Mouse (Mus musculus) CH12.LX (cell line): ENCODE measurements around the gene Olfr1221. TPM values are rescaled to one million over a fixed set of nuclear protein-coding genes. Genes with fewer than 3 reads are reported as not detected.

Experiments used
- DNase-seq: peaks from one replicate; pipeline ENCODE4 v3.0.0-alpha.2; 2013; ENCODE audit errors: extremely low read depth
- H3K27ac ChIP-seq: 2 replicates; pipeline ENCODE4 v1.5.1; 2012; ENCODE audit warnings: low read depth, mild to moderate bottlenecking, control low read depth, moderate library complexity; ENCODE audit not compliant: insufficient read depth
- H3K27me3 ChIP-seq: replicated peaks from 2 replicates; pipeline ENCODE3; 2012; ENCODE audit warnings: inconsistent platforms
- H3K36me3 ChIP-seq, 2 experiments: replicated peaks in 1 of 2; 2 replicates each; pipeline versions ENCODE3 to v1.6.1; 2012; ENCODE audit warnings: inconsistent platforms in 1 of 2, low read length in 1 of 2, mild to moderate bottlenecking in 1 of 2, mixed read lengths in 1 of 2, moderate library complexity in 1 of 2; ENCODE audit not compliant: control insufficient read depth in 1 of 2, insufficient read depth in 1 of 2
- H3K4me1 ChIP-seq, 2 experiments: 2 replicates each; pipeline ENCODE4 v1.6.1; 2012; ENCODE audit warnings: inconsistent platforms in 1 of 2, moderate library complexity in 1 of 2; ENCODE audit not compliant: insufficient read depth in 2 of 2, control insufficient read depth in 1 of 2
- H3K4me2 ChIP-seq: 2 replicates; pipeline ENCODE4 v1.6.1; 2012; ENCODE audit warnings: low read depth, mild to moderate bottlenecking, control low read depth; ENCODE audit not compliant: poor library complexity, insufficient read depth, severe bottlenecking
- H3K4me3 ChIP-seq, 3 experiments: fragments of 150-350 bp in 1 of 3; sonication (generic) in 1 of 3; replicated peaks in 1 of 3; 2 replicates each; pipeline versions ENCODE3 to v1.5.1; 2011 to 2012; ENCODE audit warnings: low read depth in 2 of 3, low read length in 2 of 3, mild to moderate bottlenecking in 2 of 3, moderate library complexity in 2 of 3, control low read depth in 1 of 3, improper control_type of control experiment in 1 of 3, inconsistent platforms in 1 of 3, mixed read lengths in 1 of 3; ENCODE audit not compliant: poor library complexity in 1 of 3
- H3K79me2 ChIP-seq: replicated peaks from 2 replicates; pipeline ENCODE4 v1.6.1; 2012; ENCODE audit warnings: mild to moderate bottlenecking, moderate library complexity; ENCODE audit not compliant: control insufficient read depth, poor library complexity, insufficient read depth, severe bottlenecking; ENCODE audit errors: extremely low read depth
- H3K9ac ChIP-seq: 2 replicates; pipeline ENCODE4 v1.6.1; 2012; ENCODE audit warnings: low read depth, mild to moderate bottlenecking, control low read depth, moderate library complexity; ENCODE audit not compliant: insufficient read depth
- H3K9me3 ChIP-seq: replicated peaks from 2 replicates; pipeline ENCODE3; 2012; ENCODE audit warnings: low read length, inconsistent platforms, mixed read lengths
- CHD1 ChIP-seq: IDR thresholded peaks from 2 replicates; pipeline ENCODE4 v1.6.1; 2012; ENCODE audit warnings: low read depth, low read length, improper control_type of control experiment, inconsistent platforms
- CHD2 ChIP-seq: IDR thresholded peaks from 2 replicates; pipeline ENCODE4 v1.6.1; 2011; ENCODE audit warnings: low read length, improper control_type of control experiment
- E2F4 ChIP-seq: IDR thresholded peaks from 2 replicates; pipeline ENCODE4 v1.6.1; 2011; ENCODE audit warnings: low read depth, low read length, improper control_type of control experiment; ENCODE audit not compliant: insufficient replicate concordance
- ELF1 ChIP-seq: IDR thresholded peaks from 2 replicates; pipeline ENCODE4 v1.6.1; 2014; ENCODE audit warnings: low read depth, mild to moderate bottlenecking, inconsistent platforms, low read length, improper control_type of control experiment
- EP300 ChIP-seq: IDR thresholded peaks from 2 replicates; pipeline ENCODE4 v1.6.1; 2011; ENCODE audit warnings: low read length, improper control_type of control experiment
- IRF4 ChIP-seq: IDR thresholded peaks from 2 replicates; pipeline ENCODE4 v1.6.1; 2014; ENCODE audit warnings: low read depth, mild to moderate bottlenecking, inconsistent platforms, low read length, improper control_type of control experiment
- MAFK ChIP-seq: IDR thresholded peaks from 2 replicates; pipeline ENCODE4 v1.6.1; 2011; ENCODE audit warnings: low read length, improper control_type of control experiment; ENCODE audit not compliant: insufficient replicate concordance
- MAZ ChIP-seq: IDR thresholded peaks from 2 replicates; pipeline ENCODE4 v1.6.1; 2012; ENCODE audit warnings: low read depth, mild to moderate bottlenecking, inconsistent platforms, low read length, improper control_type of control experiment, moderate library complexity
- MEF2A ChIP-seq: IDR thresholded peaks from 2 replicates; pipeline ENCODE4 v1.6.1; 2014; ENCODE audit warnings: low read depth, mild to moderate bottlenecking, inconsistent platforms, low read length, improper control_type of control experiment, borderline replicate concordance
- MXI1 ChIP-seq: IDR thresholded peaks from 2 replicates; pipeline ENCODE4 v1.6.1; 2011; ENCODE audit warnings: mild to moderate bottlenecking, low read depth, low read length, improper control_type of control experiment
- MYC ChIP-seq: IDR thresholded peaks from 2 replicates; pipeline ENCODE4 v1.6.1; 2011; ENCODE audit warnings: low read depth, mild to moderate bottlenecking, improper control_type of control experiment, low read length
- NELFE ChIP-seq: IDR thresholded peaks from 2 replicates; pipeline ENCODE4 v1.6.1; 2011; ENCODE audit warnings: low read depth, low read length, improper control_type of control experiment
- NRF1 ChIP-seq: IDR thresholded peaks from 2 replicates; pipeline ENCODE4 v1.6.1; 2014; ENCODE audit warnings: low read depth, mild to moderate bottlenecking, inconsistent platforms, low read length, improper control_type of control experiment, moderate library complexity
- PAX5 ChIP-seq: IDR thresholded peaks from 2 replicates; pipeline ENCODE4 v1.6.1; 2012; ENCODE audit warnings: low read length, inconsistent platforms, mixed read lengths
- POLR2A ChIP-seq: IDR thresholded peaks from 2 replicates; pipeline ENCODE4 v1.6.1; 2011; ENCODE audit warnings: low read depth, mild to moderate bottlenecking, improper control_type of control experiment, low read length
- RAD21 ChIP-seq: IDR thresholded peaks from 2 replicates; pipeline ENCODE4 v1.6.1; 2011; ENCODE audit warnings: low read depth, mild to moderate bottlenecking, low read length, improper control_type of control experiment, moderate library complexity
- SIN3A ChIP-seq: IDR thresholded peaks from 2 replicates; pipeline ENCODE4 v1.6.1; 2012; ENCODE audit warnings: low read length, improper control_type of control experiment, inconsistent platforms
- TBP ChIP-seq: conservative IDR thresholded peaks from 2 replicates; pipeline ENCODE4 v1.6.1; 2011; ENCODE audit warnings: low read depth, low read length, improper control_type of control experiment
- UBTF ChIP-seq: IDR thresholded peaks from 2 replicates; pipeline ENCODE4 v1.6.1; 2012; ENCODE audit warnings: low read depth, mild to moderate bottlenecking, inconsistent platforms, low read length, improper control_type of control experiment, moderate library complexity
- USF1 ChIP-seq: IDR thresholded peaks from 2 replicates; pipeline ENCODE4 v1.6.1; 2014; ENCODE audit warnings: low read depth, mild to moderate bottlenecking, inconsistent platforms, low read length, improper control_type of control experiment
- USF2 ChIP-seq: conservative IDR thresholded peaks from 2 replicates; pipeline ENCODE4 v1.6.1; 2011; ENCODE audit warnings: low read depth, low read length, improper control_type of control experiment
- ZC3H11A ChIP-seq: IDR thresholded peaks from 2 replicates; pipeline ENCODE4 v1.6.1; 2012; ENCODE audit warnings: low read depth, mild to moderate bottlenecking, inconsistent platforms, low read length, improper control_type of control experiment
- ZKSCAN1 ChIP-seq: IDR thresholded peaks from 2 replicates; pipeline ENCODE4 v1.6.1; 2012; ENCODE audit warnings: low read depth, inconsistent platforms, low read length, improper control_type of control experiment, borderline replicate concordance
- dilution Hi-C: fragments of 300-500 bp; cut with MboI; formaldehyde crosslinking; loops from 2 replicates; pipeline ENCODE4 v1.14.3; 2020; ENCODE audit warnings: low sequenced_read_pairs; ENCODE audit not compliant: extremely low pct_unique_long_range_greater_than_20kb, extremely low pct_ligation_motif_present
- in situ Hi-C: fragments of 300-500 bp; cut with MboI; formaldehyde crosslinking; loops from 3 replicates; pipeline ENCODE4 v1.14.3; 2019; ENCODE audit warnings: low sequenced_read_pairs, low pct_ligation_motif_present, low pct_unique_long_range_greater_than_20kb, mixed read lengths
- polyA plus RNA-seq: library from polyadenylated mRNA; unstranded; fragments of >175 nt; gene quantifications from 2 replicates; pipeline ENCODE4 v1.2.1, GENCODE M21; 2012; ENCODE audit warnings: low read depth; ENCODE audit not compliant: insufficient read length
- total RNA-seq, 2 experiments: library from RNA; depleted of rRNA; stranded (reverse); fragments of 300-350 nt in 1 of 2; fragments of >200 nt in 1 of 2; gene quantifications; 2 replicates each; pipeline ENCODE4 v1.2.3; 2012 to 2014

Gene Olfr1221
- total and polyA plus RNA-seq, 3 experiments = not detected

GRCm38 (mm10) chr2:89105651-89106050 lies 11.4 kb downstream of the Olfr1221 start:
- Histone ChIP-seq H3K9me3 (peaks cover 13% of the 10 kb centered on the region), H3K4me2 (no peak overlapping the region), H3K27me3 (no peaks in the 10 kb centered on the region), H3K4me3 (no peak overlapping the region), H3K9ac (no peak overlapping the region), H3K36me3 (no peaks in the 10 kb centered on the region), H3K79me2 (no peaks in the 10 kb centered on the region), H3K4me1 (no peaks in the 10 kb centered on the region), H3K27ac (no peak overlapping the region)
- in situ Hi-C loops = no loop called here
- dilution Hi-C loops = no loop called here
- DNase-seq = no peak
- no peak for TF ChIP-seq CHD1
- TF ChIP-seq NELFE = no peak
- TF ChIP-seq ELF1 = no peak
- TF ChIP-seq NRF1 = no peak
- TF ChIP-seq USF2 = no peak
- TF ChIP-seq E2F4 = no peak
- no peak for TF ChIP-seq EP300
- no peak for TF ChIP-seq ZKSCAN1
- no peak for TF ChIP-seq MEF2A
- no peak for TF ChIP-seq TBP
- TF ChIP-seq UBTF = no peak

GRCm38 (mm10) chr2:89093848-89094247 lies 23.2 kb downstream of the Olfr1221 start:
- Histone ChIP-seq H3K4me3 (no peak overlapping the region), H3K9ac (no peak overlapping the region), H3K4me2 (no peak overlapping the region)
- dilution Hi-C loops = no loop called here
- no peak for DNase-seq
- TF ChIP-seq MYC (no peak), E2F4 (no peak), USF2 (no peak), ZKSCAN1 (no peak), IRF4 (no peak), USF1 (no peak), MEF2A (no peak), MXI1 (no peak), POLR2A (no peak), MAZ (no peak), NRF1 (no peak), MAFK (no peak), PAX5 (no peak), ZC3H11A (no peak), RAD21 (no peak), SIN3A (no peak), ELF1 (no peak), CHD2 (no peak)
- TF ChIP-seq, all 38 proteins: peak for 0
- Histone ChIP-seq H3K27ac (no peak overlapping the region), H3K79me2 (no peaks in the 10 kb centered on the region), H3K27me3 (no peaks in the 10 kb centered on the region), H3K9me3 (peaks cover 24% of the 10 kb centered on the region), H3K4me1 (no peaks in the 10 kb centered on the region), H3K36me3 (no peaks in the 10 kb centered on the region)
- in situ Hi-C loops = no loop called here
